Mouse (Mus musculus) megakaryocyte progenitor cell, adult 5-6 weeks (primary cell): ENCODE data around the gene Sp140. TPM values are rescaled to one million over a fixed set of nuclear protein-coding genes. Genes with fewer than 3 reads are reported as not detected.
A peak's percentile ranks its signal among the peaks of the same experiment; 100 is the strongest.
"Not testable (repeated sequence)": the region's sequence is repeated elsewhere in the genome, so short reads cannot be mapped to it uniquely, and the experiment has no call there.

Experiments
- ATAC-seq: replicated peaks from 2 replicates; pipeline ENCODE4 v1.8.0; 2016; ENCODE audit warnings: mild to moderate bottlenecking, moderate TSS enrichment, inconsistent platforms; ENCODE audit not compliant: poor library complexity
- total RNA-seq, 2 experiments: library from RNA; stranded (forward) in 1 of 2; stranded (reverse) in 1 of 2; fragments of 157-497, 149-512 nt in 1 of 2; fragments of 200-1000 nt in 1 of 2; gene quantifications; 2 replicates each; pipeline versions ENCODE4 v1.2.3 to v1.2.4; 2015 to 2017

The Sp140 gene
- total RNA-seq (2015), result 83.5 and 86.2 TPM in 2 replicates
- 90.3 and 92.2 TPM in 2 replicates for total RNA-seq (2017)

GRCm38 (mm10) chr1:85600078-85600477 lies at the start of gene Sp140:
TSS of gene Sp140 (plus strand) at chr1:85600378.
- ATAC-seq, result not testable (repeated sequence)

DNA sequence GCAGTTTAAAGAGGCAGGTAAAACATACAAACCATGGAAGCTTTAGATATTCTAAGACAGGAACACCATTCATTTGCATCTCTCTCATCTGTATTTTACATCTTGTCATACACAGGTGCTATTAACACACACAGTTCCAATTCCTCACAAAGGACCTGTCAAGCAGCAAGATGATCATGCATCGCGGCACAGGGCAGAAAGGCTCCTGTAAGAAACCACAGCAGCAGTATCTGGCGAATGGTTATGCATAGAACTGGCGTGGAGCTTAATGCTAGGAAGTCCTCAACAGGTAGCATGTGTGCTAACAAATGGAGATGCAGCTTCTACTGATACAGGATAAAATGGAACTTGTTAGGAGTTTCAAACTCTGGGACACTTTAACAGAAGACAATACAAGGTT lies 44.9 kb upstream of the Sp140 start:
- ATAC-seq, result not testable (repeated sequence)

GRCm38 (mm10) chr1:85573554-85573953 lies 26.6 kb upstream of the Sp140 start:
- ATAC-seq, result not testable (repeated sequence)

GRCm38 (mm10) chr1:85575376-85575775 lies 24.8 kb upstream of the Sp140 start, which contains the start of gene G530012D18Rik:
TSS of gene G530012D18Rik (plus strand) at chr1:85575676.
- not testable (repeated sequence) for ATAC-seq

DNA sequence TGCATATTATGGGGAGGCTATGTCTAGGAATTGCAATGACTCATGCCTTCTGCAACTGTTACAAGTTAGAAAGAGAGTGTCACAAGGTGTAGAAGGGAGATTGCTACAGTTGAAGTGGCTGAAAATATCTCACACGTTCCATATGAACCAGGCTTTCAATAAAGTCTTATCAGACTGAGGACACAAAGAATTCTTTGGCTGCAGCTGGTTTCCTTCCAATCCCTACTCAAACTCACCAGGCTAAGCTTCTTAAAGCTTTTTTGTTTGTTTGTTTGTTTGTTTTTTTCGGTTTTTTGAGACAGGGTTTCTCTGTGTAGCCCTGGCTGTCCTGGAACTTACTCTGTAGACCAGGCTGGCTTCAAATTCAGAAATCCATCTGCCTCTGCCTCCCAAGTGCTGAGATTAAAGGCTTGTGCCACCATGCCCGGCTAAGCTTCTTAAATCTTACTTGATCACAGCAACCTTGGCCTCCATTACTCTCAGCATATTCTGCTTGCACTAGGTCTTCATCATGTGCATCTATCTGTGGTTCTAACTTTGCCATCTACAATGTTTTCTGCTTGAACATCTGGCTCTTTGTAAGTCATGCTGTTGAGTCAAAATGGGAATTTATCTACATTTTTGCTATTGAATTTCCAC lies 21.7 kb upstream of the Sp140 start:
- ATAC-seq, result not testable (repeated sequence)

GRCm38 (mm10) chr1:85579199-85580147 lies 20.7 kb upstream of the Sp140 start:
- not testable (repeated sequence) for ATAC-seq

DNA sequence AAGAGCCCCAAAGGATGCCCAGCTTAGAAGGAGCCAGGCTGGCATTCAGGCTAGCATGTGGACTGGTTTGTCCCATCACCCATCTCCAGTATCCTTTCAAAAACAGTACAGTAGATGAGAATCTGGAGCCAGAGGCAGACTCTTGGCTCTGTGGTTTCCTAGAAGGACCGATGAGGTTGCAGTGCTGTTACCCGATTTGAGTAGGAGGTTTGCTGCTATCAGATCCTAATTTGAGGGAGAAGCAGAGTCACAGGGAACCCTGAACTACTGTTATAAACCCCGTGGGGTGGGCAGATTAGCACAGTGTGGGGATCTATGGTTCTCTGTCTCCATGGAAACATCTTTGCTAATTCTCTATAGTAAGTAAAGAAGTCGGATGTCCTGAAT lies 20.0 kb upstream of the Sp140 start:
- peak; percentile 26; the same call in 1 of the 2 replicates for ATAC-seq

- not testable (repeated sequence) for ATAC-seq
These were observed 19.6 kb upstream of the Sp140 start for GRCm38 (mm10) chr1:85580578-85580977.

GRCm38 (mm10) chr1:85581518-85581917 lies 18.7 kb upstream of the Sp140 start:
- not testable (repeated sequence) for ATAC-seq

DNA sequence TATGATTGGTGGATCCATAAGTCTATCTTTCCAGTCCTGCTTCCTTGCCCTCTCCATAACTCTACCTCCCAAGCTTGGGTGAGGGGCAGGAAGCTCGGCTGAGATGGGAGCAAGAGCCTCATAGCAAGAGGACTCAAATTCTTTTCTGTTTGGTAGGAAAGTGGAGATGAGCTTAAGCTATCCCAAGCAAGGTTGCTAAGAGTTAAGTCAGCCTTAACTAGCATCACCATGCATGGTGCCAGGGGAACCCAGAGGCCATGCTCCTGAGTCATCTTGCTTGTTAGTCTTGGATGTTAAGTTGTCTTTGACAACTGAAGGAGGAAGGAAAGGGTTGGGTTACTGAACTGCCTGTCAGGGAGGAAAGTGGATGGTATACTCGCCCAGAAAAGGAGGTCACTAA lies 11.5 kb upstream of the Sp140 start:
- ATAC-seq, result not testable (repeated sequence)

DNA sequence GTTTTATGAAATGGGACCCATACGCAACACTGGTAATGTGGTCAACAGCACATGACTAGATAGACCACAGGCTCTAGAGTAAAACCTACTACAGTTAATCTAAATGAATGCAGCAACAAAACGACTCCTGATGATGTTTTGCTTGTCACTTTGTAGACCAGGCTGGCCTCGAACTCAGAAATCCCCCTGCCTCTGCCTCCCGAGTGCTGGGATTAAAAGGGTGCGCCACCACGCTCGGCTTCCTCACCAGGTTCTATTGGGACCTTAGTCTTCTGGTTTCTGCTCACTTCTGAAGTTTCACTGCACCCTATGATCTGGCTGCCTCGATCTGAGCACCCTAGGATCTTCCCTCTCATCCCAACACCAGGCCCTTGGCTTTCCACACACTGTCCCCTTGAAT lies 7.7 kb upstream of the Sp140 start:
- not testable (repeated sequence) for ATAC-seq

GRCm38 (mm10) chr1:85598271-85599012 lies 1.7 kb upstream of the Sp140 start, which contains the start of gene Sp110:
TSS of gene Sp110 (minus strand) at chr1:85598817.
- ATAC-seq, result 0 out of 2 replicates have a peak, but pooled peaks have one; percentile 42

DNA sequence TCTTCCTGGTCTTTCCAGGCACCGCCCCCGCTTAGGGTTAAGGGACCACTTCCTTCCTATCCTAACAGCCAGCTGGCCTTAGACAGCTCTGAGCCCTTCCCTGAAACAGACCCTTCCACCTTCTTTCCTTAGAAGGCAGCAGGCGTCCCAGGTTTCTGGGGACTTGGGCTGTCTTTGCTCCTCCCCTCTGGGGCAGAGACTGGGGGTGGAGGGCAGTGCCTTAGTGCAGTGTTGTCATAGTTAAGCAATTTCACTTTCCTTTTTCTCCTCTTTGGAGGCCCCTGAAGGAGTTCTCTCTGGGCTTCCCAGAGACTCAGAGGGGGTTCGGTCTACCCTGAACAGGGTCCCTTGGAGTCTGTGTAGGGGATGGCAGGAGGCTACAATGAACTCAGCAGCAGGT lies 616 bp downstream of the Sp140 start:
- not testable (repeated sequence) for ATAC-seq

GRCm38 (mm10) chr1:85604341-85604740 lies 4.2 kb downstream of the Sp140 start:
- not testable (repeated sequence) for ATAC-seq

GRCm38 (mm10) chr1:85608361-85608760 lies 8.2 kb downstream of the Sp140 start:
- not testable (repeated sequence) for ATAC-seq

GRCm38 (mm10) chr1:85610581-85610980 lies 10.4 kb downstream of the Sp140 start:
- ATAC-seq, result not testable (repeated sequence)

GRCm38 (mm10) chr1:85615096-85615495 lies 14.9 kb downstream of the Sp140 start:
- not testable (repeated sequence) for ATAC-seq

DNA sequence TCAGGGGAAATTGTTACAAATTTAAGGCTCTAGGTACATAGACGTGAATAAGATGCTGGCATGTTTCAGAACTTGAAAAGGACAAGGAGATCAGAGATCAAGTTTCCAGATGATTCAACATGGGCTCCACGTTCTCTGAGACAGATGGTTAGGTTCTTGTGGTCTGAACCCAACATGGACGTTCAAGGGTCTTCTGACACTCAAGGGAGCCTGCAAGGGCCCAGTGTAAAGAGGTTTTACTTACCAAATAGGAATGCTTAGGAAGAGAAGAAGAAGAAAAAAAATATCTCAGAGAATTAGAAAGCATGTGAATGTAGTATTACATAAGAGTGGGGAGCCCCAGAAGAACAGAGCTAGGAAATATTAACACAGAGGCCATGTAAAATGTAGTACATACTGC lies 15.6 kb downstream of the Sp140 start:
- not testable (repeated sequence) for ATAC-seq

DNA sequence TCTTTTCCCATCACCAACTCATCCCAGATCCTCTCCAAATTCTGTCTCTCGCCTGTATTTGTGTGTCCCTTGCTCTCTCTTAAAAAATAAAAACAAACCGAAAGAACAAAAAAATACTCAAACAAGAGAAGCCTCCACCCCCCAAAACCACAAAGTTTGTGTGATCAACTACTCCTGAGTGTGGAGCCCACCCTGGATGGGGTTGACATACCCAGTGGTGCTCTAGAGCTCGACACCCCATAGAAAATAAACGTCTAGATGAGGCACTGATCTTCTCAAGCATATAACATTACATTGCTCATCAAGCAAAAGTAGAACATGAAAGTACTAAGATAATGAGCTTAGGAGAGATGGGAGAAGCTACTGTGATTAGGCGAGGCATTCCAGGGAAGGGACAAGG lies 17.0 kb downstream of the Sp140 start:
- ATAC-seq, result not testable (repeated sequence)

- not testable (repeated sequence) for ATAC-seq
These were observed 18.5 kb downstream of the Sp140 start for GRCm38 (mm10) chr1:85618689-85619088.

DNA sequence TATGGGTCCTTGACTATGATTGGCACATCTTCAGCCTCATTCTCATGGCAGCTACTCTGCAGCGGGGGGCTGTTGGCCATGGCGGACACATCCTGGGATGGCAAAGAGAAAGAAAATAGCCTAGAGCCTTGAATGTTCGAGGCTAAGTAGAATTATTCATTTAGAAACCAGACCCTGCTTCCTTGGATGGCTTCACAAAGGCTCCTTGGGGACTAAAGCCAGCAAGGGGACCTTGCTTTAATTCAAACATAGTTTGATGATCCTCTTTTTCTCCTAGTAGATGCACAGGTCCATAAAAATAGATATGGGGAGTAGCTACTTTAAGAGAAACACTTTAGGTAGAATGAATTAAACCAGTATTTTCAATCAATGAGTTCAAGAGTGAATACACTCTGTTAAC lies 36.8 kb downstream of the Sp140 start:
- not testable (repeated sequence) for ATAC-seq
